Mouse (Mus musculus) cerebellum, adult 2 months (tissue): Measurements from ENCODE around the gene Kif3c. TPM values are rescaled to one million over a fixed set of nuclear protein-coding genes. Genes with fewer than 3 reads are reported as not detected.

Experiments
- DNase-seq, 2 experiments: peaks; one replicate each; pipeline ENCODE4 v3.0.0; 2021
- H3K27ac ChIP-seq: fragments of 200-500 bp; 2 replicates; pipeline ENCODE4 v1.5.1; 2012; ENCODE audit warnings: low read length, control low read depth, inconsistent platforms; ENCODE audit not compliant: insufficient read depth
- H3K27me3 ChIP-seq: fragments of 200-500 bp; 2 replicates; pipeline ENCODE4 v1.6.1; 2012; ENCODE audit warnings: inconsistent platforms, mild to moderate bottlenecking, low read length, moderate library complexity; ENCODE audit not compliant: control insufficient read depth, insufficient read depth
- H3K4me1 ChIP-seq: fragments of 200-500 bp; 2 replicates; pipeline ENCODE4 v1.6.1; 2011; ENCODE audit warnings: low read length; ENCODE audit not compliant: control insufficient read depth, insufficient read depth
- H3K4me3 ChIP-seq: fragments of 200-500 bp; replicated peaks from 2 replicates; pipeline ENCODE3; 2011; ENCODE audit warnings: mild to moderate bottlenecking, low read depth, low read length, control low read depth; ENCODE audit not compliant: insufficient read depth
- CTCF ChIP-seq: fragments of 200-500 bp; IDR thresholded peaks from 2 replicates; pipeline ENCODE4 v1.5.1; 2011; ENCODE audit warnings: low read depth, mild to moderate bottlenecking, control low read depth, low read length, moderate library complexity, borderline replicate concordance; ENCODE audit not compliant: insufficient read depth
- POLR2A ChIP-seq: fragments of 200-500 bp; IDR thresholded peaks from 2 replicates; pipeline ENCODE4 v1.6.1; 2011; ENCODE audit warnings: low read length, control low read depth, borderline replicate concordance; ENCODE audit not compliant: insufficient read depth
- WGBS: fragments of 180-500 bp; shearing (Covaris S2); methylation state at CpG from one replicate; pipeline ENCODE4 v1.1.7; 2018; 5-methylcytosine and 5-hydroxymethylcytosine counted together
- polyA plus RNA-seq: library from polyadenylated mRNA; depleted of rRNA; stranded (reverse); fragments of >200 nt; gene quantifications from 2 replicates; pipeline ENCODE4 v1.2.3, GENCODE M21; 2012

Kif3c gene
- polyA plus RNA-seq, 1 experiment, result 118 TPM

DNA sequence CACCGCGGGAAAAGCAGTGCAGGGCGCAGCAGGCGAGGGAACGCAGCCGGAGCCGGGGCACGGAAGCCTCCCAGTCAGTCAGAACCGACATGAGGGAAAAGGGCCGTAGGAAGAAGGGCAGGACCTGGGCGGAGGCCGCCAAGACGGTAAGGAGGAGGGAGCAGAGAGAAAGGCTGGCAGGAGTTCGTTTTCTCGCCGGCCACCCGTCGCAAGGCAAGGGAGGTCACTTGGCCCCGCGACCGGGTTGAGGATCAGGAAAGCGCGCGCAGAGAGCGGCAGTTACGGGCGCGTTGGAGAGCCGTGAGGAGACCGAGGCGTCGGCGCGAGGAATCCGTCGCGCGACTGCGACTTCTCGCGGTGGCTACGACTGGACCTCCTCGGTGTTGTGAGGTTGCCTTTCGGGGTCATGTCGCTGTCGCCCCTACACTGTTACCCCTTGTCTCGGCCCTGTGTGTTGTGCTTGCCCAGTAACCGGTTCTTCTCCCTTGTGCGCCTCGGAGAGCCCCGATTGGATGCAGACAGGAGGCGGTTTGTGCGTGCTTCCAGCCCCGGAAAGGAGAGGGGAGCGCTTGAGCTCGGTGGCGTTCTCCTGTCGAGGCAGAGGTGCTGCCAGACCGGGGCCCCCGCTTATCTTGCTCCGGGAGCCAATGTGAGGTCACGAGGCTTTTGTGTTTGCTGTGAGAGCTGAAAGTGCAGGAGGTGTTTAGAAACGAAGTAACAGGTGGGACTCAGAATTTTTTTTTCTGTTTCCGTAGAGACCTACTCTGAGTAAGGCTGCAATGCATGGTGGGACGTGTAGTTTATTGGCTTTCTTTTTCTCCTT lies 62.3 kb downstream of the Kif3c start:
- no peak for TF ChIP-seq POLR2A
- TF ChIP-seq CTCF, result no peak
- WGBS, result under 1% methylated on average over 65 of the region's 65 CpGs
- H3K4me3 ChIP-seq, result peak overlapping the region; percentile 79
- peak; percentile 77 for DNase-seq
- peaks cover 5% of the 10 kb centered on the region; the same call in 1 of the 2 replicates for H3K4me1 ChIP-seq
- peak overlapping the region; percentile 73 for H3K27ac ChIP-seq
- H3K27me3 ChIP-seq, result no peaks in the 10 kb centered on the region

DNA sequence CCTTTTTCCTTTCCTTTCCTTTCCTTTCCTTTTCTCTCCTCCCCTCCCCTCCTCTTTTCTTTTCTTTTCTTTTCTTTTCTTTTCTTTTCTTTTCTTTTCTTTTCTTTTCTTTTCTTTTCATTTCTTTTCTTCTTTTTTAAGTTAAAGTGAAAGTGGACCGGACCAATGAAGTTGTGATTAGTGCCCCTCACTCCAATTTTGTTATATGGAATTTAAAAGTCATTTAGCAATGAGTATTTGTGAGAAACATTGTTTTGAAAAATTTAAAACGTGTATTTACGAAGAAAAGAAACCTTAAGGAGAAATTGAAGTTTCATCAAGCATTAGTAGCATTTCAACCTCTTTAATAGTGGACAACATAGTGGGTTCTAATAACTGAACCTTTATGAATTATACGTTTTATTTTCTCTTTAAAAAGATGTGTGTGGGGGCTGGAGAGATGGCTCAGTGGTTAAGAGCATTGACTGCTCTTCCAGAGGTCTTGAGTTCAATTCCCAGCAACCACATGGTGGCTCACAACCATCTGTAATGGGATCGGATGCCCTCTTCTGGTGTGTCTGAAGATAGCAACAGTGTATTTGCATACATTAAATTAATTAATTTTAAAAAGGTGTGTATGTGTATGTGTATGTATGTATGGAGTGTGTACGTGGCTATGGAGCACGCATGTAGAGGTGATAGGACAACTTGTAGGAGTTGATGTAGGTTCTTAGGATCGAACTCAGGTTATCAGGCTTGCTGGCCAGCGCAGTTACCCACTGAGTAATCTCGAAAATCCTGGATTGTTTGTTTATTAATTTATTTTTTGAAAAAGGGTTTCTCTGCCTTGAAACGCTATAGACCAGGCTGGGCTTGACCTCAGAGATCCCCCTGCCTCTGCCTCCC lies 63.2 kb downstream of the Kif3c start:
- Histone ChIP-seq H3K4me3 (peak overlapping the region; percentile 79), H3K27me3 (no peaks in the 10 kb centered on the region), H3K27ac (no peak overlapping the region), H3K4me1 (peaks cover 5% of the 10 kb centered on the region; the same call in 1 of the 2 replicates)
- WGBS, result 68% methylated on average over 11 of the region's 11 CpGs
- TF ChIP-seq POLR2A, result no peak
- no peak for TF ChIP-seq CTCF
- DNase-seq, result no peak

DNA sequence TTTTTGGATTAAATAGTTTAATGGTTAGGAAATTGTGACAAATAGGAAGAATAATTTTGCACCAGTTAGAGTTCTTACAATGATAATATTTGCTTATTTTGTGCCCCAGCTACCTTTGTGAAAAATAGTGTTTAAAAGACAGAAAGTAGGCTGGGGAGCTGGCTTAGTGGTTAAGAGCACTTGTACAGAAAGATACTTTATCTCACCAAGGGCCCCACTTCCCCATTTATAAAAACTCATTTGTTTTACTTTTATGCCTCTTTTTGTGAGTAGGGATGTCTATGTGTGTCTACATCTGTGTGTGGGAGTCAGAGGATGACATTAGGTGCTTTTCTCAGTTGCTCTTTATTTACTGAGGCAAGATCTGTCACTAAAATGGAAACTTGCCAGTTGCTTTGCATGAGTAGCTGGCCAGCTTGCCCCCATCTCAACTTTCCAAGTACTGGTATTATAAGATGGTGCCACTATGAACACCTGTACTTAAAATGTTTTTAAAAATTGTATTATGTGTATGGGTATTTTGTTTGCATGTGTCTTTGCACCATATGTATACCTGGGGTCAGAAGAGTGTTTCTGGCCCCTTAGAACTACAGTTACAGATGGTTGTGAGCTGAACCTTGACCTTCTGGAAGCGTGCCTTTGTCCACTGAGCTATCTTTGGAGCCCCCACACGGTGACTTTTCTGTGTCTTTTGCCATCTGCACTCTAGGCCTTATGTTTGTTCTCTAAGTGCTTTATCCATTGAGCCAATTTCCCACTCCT lies 64.9 kb downstream of the Kif3c start:
- DNase-seq, result peak in 1 of 2 experiments; percentile 23
- Histone ChIP-seq H3K4me1 (peaks cover 5% of the 10 kb centered on the region; the same call in 1 of the 2 replicates), H3K4me3 (no peak overlapping the region), H3K27ac (no peak overlapping the region), H3K27me3 (no peaks in the 10 kb centered on the region)
- TF ChIP-seq POLR2A (no peak), CTCF (no peak)
- WGBS, result 8% methylated on average over 2 of the region's 2 CpGs

- H3K27ac ChIP-seq, result no peak overlapping the region
- H3K4me1 ChIP-seq, result peaks cover 5% of the 10 kb centered on the region; the same call in 1 of the 2 replicates
- H3K4me3 ChIP-seq, result no peak overlapping the region
- no peaks in the 10 kb centered on the region for H3K27me3 ChIP-seq
- no peak for DNase-seq
- TF ChIP-seq POLR2A, result no peak
Measured at GRCm38 (mm10) chr12:3430443-3430753, 65.5 kb downstream of the Kif3c start.

GRCm38 (mm10) chr12:3430985-3431384 lies 66.1 kb downstream of the Kif3c start:
- no peak for TF ChIP-seq POLR2A
- TF ChIP-seq CTCF, result no peak
- Histone ChIP-seq H3K27ac (no peak overlapping the region), H3K4me3 (no peak overlapping the region), H3K27me3 (no peaks in the 10 kb centered on the region), H3K4me1 (peaks cover 2% of the 10 kb centered on the region; the same call in 1 of the 2 replicates)
- no peak for DNase-seq

- Histone ChIP-seq H3K4me3 (no peak overlapping the region), H3K4me1 (peaks cover 6% of the 10 kb centered on the region), H3K27me3 (no peaks in the 10 kb centered on the region), H3K27ac (no peak overlapping the region)
- TF ChIP-seq CTCF (no peak), POLR2A (no peak)
- no peak for DNase-seq
- 68% methylated on average over 1 of the region's 1 CpGs for whole genome bisulfite sequencing
Measured at GRCm38 (mm10) chr12:3433736-3434135, 68.8 kb downstream of the Kif3c start.

DNA sequence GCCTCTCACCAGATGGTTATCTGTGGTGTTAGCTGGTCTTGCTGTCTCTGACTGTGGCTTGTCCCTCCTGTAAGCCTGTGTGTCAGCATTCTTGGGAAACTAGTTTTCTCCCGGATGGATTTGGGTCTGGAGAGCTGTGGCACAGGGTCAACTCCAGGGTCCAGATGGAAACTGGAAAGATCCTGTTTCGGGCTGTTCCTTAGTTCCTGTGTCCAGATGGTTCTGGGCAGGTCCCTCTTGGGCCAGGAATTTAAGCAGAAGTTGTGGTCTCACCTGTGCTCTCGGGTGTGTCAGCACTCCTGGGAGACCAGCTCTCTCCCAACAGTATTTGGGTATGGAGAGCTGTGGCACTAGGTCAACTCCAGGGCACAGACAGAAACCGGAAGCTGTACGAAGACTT lies 71.5 kb downstream of the Kif3c start:
- Histone ChIP-seq H3K4me1 (peaks cover 6% of the 10 kb centered on the region), H3K27ac (no peak overlapping the region), H3K27me3 (no peaks in the 10 kb centered on the region), H3K4me3 (no peak overlapping the region)
- no peak for DNase-seq
- TF ChIP-seq CTCF, result no peak
- TF ChIP-seq POLR2A, result no peak
- 44% methylated on average over 5 of the region's 5 CpGs for WGBS
